Mouse (Mus musculus): ENCODE results near the gene Pigf.
"Not testable (repeated sequence)": the region's sequence is repeated elsewhere in the genome, so short reads cannot be mapped to it uniquely, and the experiment has no call there.

Gene Pigf

GRCm38 (mm10) chr17:87025269-87025949 lies at the start of gene Pigf, which contains the start of gene Cript:
Gene Pigf, minus strand, starts transcription at chr17:87025406.
Gene Cript, plus strand, starts transcription at chr17:87025550.
- DNase-seq (ENCODE audit: extremely low spot score, low spot score): peak; percentile 96

GRCm38 (mm10) chr17:87073470-87073869 lies 48.3 kb upstream of the Pigf start:
- DNase-seq (ENCODE audit: extremely low spot score, low spot score): no peak

GRCm38 (mm10) chr17:87072766-87073440 lies 47.7 kb upstream of the Pigf start:
- DNase-seq (ENCODE audit: extremely low spot score, low spot score): no peak

- not testable (repeated sequence) for DNase-seq (ENCODE audit: extremely low spot score, low spot score)
Measured at GRCm38 (mm10) chr17:87072183-87072582, 47.0 kb upstream of the Pigf start.

- DNase-seq (ENCODE audit: extremely low spot score, low spot score): no peak
Measured at GRCm38 (mm10) chr17:87068997-87069396, 43.8 kb upstream of the Pigf start.

- DNase-seq (ENCODE audit: extremely low spot score, low spot score): no peak
Measured at GRCm38 (mm10) chr17:87063969-87064368, 38.8 kb upstream of the Pigf start.

GRCm38 (mm10) chr17:87063461-87063860 lies 38.3 kb upstream of the Pigf start:
- no peak for DNase-seq (ENCODE audit: extremely low spot score, low spot score)

GRCm38 (mm10) chr17:87062639-87063038 lies 37.4 kb upstream of the Pigf start:
- DNase-seq (ENCODE audit: extremely low spot score, low spot score): no peak

- DNase-seq (ENCODE audit: extremely low spot score, low spot score): peak; percentile 41
Measured at GRCm38 (mm10) chr17:87057486-87058266, 32.5 kb upstream of the Pigf start.

- no peak for DNase-seq (ENCODE audit: extremely low spot score, low spot score)
Measured at GRCm38 (mm10) chr17:87056761-87057160, 31.6 kb upstream of the Pigf start.

GRCm38 (mm10) chr17:87055663-87056062 lies 30.5 kb upstream of the Pigf start:
- DNase-seq (ENCODE audit: extremely low spot score, low spot score): no peak

GRCm38 (mm10) chr17:87055051-87055459 lies 29.8 kb upstream of the Pigf start:
- peak; percentile 25 for DNase-seq (ENCODE audit: extremely low spot score, low spot score)

- no peak for DNase-seq (ENCODE audit: extremely low spot score, low spot score)
Measured at GRCm38 (mm10) chr17:87053921-87054320, 28.7 kb upstream of the Pigf start.

GRCm38 (mm10) chr17:87052432-87052831 lies 27.2 kb upstream of the Pigf start:
- no peak for DNase-seq (ENCODE audit: extremely low spot score, low spot score)

GRCm38 (mm10) chr17:87051652-87052051 lies 26.4 kb upstream of the Pigf start:
- DNase-seq (ENCODE audit: extremely low spot score, low spot score): no peak

GRCm38 (mm10) chr17:87050469-87051175 lies 25.4 kb upstream of the Pigf start:
- DNase-seq (ENCODE audit: extremely low spot score, low spot score): no peak

GRCm38 (mm10) chr17:87049696-87050095 lies 24.5 kb upstream of the Pigf start:
- no peak for DNase-seq (ENCODE audit: extremely low spot score, low spot score)

- DNase-seq (ENCODE audit: extremely low spot score, low spot score): no peak
Measured at GRCm38 (mm10) chr17:87044796-87045195, 19.6 kb upstream of the Pigf start.

- DNase-seq (ENCODE audit: extremely low spot score, low spot score): peak; percentile 91
Measured at GRCm38 (mm10) chr17:87044364-87044763, 19.2 kb upstream of the Pigf start.

GRCm38 (mm10) chr17:87041739-87042138 lies 16.5 kb upstream of the Pigf start:
- no peak for DNase-seq (ENCODE audit: extremely low spot score, low spot score)

GRCm38 (mm10) chr17:87038496-87038895 lies 13.3 kb upstream of the Pigf start:
- DNase-seq (ENCODE audit: extremely low spot score, low spot score): no peak

All from neural tube, embryonic 10.5 days (tissue).